Mouse (Mus musculus): ENCODE results near the gene Elf3.
"Not testable (repeated sequence)": the region's sequence is repeated elsewhere in the genome, so short reads cannot be mapped to it uniquely, and the experiment has no call there.

The Elf3 gene

GRCm38 (mm10) chr1:135258380-135259127 is at the start of gene Elf3:
Gene Elf3, minus strand, starts transcription at chr1:135258568.
- DNase-seq, result peak; percentile 91

DNA sequence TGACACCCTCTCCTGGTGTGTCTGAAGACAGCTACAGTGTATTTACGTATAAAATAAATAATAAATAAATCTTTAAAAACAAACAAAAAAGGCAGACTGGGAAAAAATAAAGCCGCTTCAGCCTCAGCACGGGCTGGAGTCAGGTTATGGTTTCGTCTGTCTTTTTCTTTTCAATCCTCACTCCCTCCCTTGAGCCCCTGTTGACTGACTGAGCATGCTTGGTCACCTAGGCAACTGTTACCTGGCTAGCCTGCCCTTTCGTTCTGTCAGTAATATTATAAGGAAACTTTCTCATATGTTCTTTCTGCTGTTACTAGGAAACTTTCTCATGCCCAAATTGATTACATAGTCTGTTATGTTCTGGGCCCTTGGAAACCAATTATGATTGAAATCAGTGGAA is 32.5 kb upstream of the Elf3 start:
- DNase-seq, result no peak

- DNase-seq, result peak; percentile 92
These were observed 27.9 kb upstream of the Elf3 start for GRCm38 (mm10) chr1:135286311-135286710.

DNA sequence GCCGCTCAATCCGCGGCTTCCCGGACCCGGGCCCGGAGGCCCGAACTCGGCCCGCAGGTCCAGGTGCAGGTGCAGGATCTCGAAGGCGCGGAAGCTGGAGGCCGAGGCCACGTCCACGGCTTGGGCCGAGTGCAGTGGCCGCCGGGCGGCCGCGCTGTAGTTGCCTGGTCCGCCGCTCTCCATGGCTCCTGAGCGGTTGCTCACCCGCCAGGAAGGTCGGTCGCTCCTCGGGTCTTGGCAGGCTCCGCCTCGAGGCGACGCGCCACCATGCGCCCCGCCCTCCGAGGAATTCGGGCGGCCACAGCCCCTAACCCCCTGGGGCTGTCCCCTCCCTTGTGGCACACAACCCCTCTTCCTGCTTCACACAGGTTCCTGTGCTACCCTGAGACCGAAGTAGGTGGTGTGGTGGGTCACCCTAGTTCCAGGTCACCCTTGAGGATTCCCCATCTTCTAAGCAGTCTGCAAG is 25.5 kb upstream of the Elf3 start, which contains the start of gene Rnpep:
Gene Rnpep, minus strand, starts transcription at position 259 of the 466 bp plus-strand sequence.
- DNase-seq, result peak; percentile 98

DNA sequence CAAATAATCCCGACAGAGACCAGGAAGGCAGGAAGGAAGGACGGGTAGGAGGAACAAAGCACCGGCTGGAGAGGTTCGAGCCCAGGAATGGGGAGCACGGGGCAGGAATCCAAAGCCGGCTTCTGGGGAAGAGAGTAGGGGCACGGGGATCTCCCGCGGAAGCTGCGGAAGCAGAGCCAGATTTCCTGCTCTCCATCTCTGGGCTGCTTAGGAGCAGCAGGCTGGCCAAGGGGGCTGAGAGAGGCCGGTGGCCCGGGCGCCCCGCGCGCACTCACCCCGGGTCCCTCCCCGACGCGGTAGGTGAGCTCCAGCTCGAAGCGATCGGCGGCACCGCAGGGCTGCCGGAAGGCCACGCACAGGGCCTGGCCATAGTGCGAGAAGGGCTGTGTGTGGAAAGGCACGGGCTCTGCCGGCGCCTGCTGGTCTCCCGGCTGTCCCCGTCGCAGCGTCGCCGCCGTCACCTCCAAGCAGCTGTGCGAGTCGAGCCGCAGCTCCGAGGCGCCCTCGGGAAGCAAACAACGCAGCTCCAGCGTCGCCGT is 25.0 kb upstream of the Elf3 start:
- DNase-seq, result peak; percentile 96

GRCm38 (mm10) chr1:135282536-135283286 is 24.3 kb upstream of the Elf3 start:
- DNase-seq, result peak; percentile 95

GRCm38 (mm10) chr1:135281841-135282240 is 23.5 kb upstream of the Elf3 start:
- DNase-seq, result no peak

DNA sequence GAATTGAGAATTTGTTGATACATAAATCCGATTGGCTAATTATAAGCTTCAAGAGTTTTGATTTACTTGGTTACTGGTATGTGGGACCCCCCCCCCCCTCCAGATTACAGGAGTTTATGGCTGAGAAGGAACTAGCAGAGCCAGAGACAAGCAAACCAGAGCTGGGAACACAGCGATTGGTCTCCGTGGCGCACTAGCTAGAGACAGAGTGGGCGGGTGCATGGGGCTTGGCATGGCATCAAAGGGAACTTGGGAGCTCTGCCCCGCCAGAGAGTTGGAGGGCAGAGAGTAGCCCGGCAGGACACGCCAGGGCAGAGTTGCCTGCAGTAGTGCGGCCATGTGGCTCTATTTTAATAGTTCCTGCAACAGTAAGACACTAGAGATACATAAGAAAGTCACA is 22.3 kb upstream of the Elf3 start:
- DNase-seq, result peak; percentile 98

- no peak for DNase-seq
These were observed 13.0 kb upstream of the Elf3 start for GRCm38 (mm10) chr1:135271371-135271770.

GRCm38 (mm10) chr1:135267663-135268446 is 9.5 kb upstream of the Elf3 start:
- DNase-seq, result no peak

DNA sequence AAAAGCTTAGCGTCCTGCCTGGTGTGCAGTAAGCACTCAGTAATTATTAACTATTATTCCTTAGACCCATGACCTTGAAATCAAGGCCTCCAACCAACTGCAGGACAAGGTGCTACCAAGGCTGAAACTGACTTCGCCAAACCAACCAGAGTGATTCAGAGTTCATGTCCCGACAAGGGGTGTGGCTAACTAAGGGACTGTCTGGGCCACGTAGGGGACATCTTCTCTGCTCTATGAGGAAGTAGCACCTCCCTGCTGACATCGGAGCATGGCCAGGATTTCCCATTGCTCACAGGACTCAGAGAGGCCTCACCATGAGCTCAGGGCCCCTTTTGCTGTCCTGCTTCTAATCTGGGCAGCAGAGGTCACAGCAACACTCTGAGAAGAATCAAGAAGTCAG is 7.5 kb upstream of the Elf3 start:
- DNase-seq, result no peak

GRCm38 (mm10) chr1:135263316-135263715 is 4.9 kb upstream of the Elf3 start:
- peak; percentile 90 for DNase-seq

DNA sequence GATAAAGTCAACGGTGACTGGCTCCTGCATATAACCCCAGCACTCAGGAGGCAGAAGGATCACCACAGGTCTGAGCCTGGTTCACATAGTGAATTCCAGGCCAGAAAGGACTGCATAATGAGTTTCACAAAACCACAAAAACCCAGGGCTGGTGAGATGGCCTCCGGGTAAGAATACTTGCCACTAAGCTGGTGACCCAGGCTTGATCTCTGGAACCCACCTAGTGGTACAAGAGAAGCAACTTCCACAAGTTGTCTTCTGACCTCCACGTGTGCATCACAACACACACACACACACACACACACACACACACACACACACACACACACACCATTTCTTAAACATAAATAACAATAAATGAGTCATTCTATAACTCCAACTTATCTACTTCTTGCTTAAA is 4.0 kb upstream of the Elf3 start:
- DNase-seq, result no peak

GRCm38 (mm10) chr1:135260931-135261330 is 2.6 kb upstream of the Elf3 start:
- no peak for DNase-seq

DNA sequence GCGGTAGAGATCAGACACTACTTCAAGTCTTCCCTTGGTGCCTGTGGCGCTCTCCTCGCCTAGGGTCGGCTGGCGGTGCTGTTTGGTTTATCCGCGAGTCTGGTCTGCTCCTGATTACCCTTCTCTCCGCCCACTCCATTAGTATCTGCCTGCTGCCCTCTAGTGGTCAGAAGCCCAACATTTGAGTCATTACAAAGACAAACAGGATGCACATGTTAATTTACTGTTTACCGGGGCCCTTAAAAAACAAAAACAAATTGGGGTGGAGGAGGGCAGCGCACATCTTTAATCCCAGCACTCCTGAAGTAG is 714 bp upstream of the Elf3 start:
- peak; percentile 95 for DNase-seq

DNA sequence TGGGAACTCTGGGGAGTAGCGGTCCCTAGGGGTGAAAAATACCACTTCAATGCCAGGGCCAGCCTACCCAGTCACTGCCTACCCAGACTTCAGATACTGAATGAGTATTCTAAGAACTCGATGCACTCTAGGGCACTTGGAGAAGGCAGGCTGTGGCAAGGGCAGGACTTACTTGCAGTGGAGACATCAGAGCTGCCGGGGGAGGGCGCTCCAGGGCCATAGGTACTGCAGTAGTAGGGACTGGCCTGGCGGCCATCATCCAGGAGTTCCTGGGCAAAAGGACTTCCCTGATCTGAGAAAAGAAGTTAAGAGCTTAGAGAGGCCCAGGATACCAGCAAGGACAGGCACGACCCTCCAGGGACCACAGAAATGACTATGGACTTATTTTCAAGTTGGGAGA is 2.1 kb downstream of the Elf3 start:
- no peak for DNase-seq

DNA sequence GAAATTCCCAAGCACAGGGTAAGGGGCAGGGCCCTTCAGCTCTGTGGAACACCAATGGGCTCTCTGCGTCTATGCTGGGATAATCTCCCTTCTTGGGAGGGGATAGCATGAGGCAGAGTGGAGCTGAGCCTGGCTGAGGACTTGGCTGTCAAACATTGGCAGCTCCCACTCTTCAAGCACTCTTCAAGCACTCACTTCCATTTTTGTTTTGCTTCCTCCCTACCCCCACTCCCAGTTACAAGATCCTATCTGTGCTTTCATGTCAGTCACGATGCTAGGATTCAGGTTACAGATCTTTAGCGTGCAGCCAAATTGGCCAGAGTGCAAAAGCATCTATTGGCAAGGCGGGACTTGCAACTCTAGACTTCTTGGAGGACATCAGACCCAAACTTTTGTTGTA is 5.5 kb downstream of the Elf3 start:
- no peak for DNase-seq

- no peak for DNase-seq
These were observed 7.0 kb downstream of the Elf3 start for GRCm38 (mm10) chr1:135251405-135251804.

DNA sequence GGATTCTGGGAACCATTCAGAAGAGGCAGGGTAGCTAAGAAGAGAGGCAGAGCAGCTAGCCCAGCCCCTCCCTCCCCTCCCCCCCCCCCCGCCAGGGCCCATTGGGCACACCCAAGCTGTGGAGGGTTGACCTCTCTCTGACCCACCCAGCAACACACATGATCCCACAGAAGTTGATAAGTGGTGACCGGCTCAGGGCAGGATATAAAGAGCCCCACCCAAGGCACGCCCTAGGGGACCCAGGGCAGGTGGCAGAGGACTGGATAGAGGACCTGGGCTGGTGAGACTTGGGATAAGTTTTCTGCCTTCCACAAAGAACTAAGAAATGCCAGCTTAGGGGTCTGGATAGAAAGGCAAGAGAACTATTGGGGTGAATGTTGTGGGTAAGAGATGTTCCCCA is 7.7 kb downstream of the Elf3 start:
- no peak for DNase-seq

DNA sequence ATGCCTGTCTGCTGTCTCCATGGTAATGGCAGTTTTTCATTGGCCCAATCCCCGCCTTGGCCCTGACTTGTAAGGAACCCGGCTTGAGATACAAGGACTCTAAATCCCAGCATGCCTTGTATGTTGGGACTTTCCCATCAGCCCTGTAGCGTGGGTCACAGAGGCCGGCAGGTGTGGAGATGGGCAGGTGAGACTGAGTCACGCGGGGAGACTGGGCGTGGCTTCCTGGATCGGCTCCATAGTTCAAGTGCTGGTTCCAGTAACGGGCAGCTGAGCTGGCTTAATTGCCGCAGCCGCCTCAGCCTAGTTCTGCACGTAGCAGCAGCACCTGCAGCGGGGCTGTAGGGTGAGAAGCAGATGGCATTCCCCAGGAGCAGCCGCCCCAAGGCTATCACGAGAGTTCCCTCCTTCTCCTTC is 9.9 kb downstream of the Elf3 start:
- no peak for DNase-seq

- no peak for DNase-seq
These were observed 14.4 kb downstream of the Elf3 start for GRCm38 (mm10) chr1:135244014-135244413.

DNA sequence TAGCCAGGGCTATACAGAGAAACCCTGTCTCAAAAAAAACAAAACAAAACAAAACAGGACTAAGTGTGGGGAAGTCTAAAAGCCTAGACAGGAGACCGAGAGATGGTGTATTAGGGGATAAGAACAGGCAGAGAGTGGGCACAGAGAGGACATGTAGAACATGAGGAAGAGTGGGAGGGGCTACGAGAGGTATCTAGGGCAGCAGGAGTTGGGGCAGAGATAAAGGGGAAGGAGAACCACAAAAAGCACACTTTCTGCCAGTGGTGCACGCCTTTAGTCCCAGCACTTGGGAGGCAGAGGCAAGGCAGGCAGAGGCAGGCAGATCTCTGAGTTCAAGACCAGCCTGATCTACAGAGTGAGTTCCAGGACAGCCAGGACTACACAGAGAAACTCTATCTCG is 18.2 kb downstream of the Elf3 start:
- DNase-seq, result not testable (repeated sequence)

- no peak for DNase-seq
These were observed 21.1 kb downstream of the Elf3 start for GRCm38 (mm10) chr1:135237131-135237851.

All from heart, adult 11 months (tissue).